Mouse (Mus musculus): ENCODE data around the gene Clk3.
"Not testable (repeated sequence)": the region's sequence is repeated elsewhere in the genome, so short reads cannot be mapped to it uniquely, and the experiment has no call there.

The Clk3 gene

GRCm38 (mm10) chr9:57723315-57723715, 42.3 kb downstream of the Clk3 start:
- no peak for DNase-seq (ENCODE audit: low read depth)

GRCm38 (mm10) chr9:57722371-57722770, 43.3 kb downstream of the Clk3 start:
- DNase-seq (ENCODE audit: low read depth): no peak

GRCm38 (mm10) chr9:57720736-57721135, 44.9 kb downstream of the Clk3 start:
- DNase-seq (ENCODE audit: low read depth): no peak

- DNase-seq (ENCODE audit: low read depth): no peak
Measured at GRCm38 (mm10) chr9:57718408-57718807, 47.3 kb downstream of the Clk3 start.

GRCm38 (mm10) chr9:57712194-57712593, 53.5 kb downstream of the Clk3 start:
- DNase-seq (ENCODE audit: low read depth): peak; percentile 28

GRCm38 (mm10) chr9:57710214-57710613, 55.4 kb downstream of the Clk3 start:
- DNase-seq (ENCODE audit: low read depth): not testable (repeated sequence)

GRCm38 (mm10) chr9:57708720-57709274, 56.9 kb downstream of the Clk3 start:
- DNase-seq (ENCODE audit: low read depth): peak; percentile 59

GRCm38 (mm10) chr9:57708068-57708719, 57.5 kb downstream of the Clk3 start, which contains the start of gene Edc3:
Edc3 (plus strand) TSS chr9:57708540.
- peak; percentile 92 for DNase-seq (ENCODE audit: low read depth)

GRCm38 (mm10) chr9:57706496-57706895, 59.2 kb downstream of the Clk3 start:
- DNase-seq (ENCODE audit: low read depth): no peak
